Mouse (Mus musculus) spleen, postnatal 4 days (tissue): Measurements from ENCODE around the gene Fastkd5.
"Not testable (repeated sequence)": the region's sequence is repeated elsewhere in the genome, so short reads cannot be mapped to it uniquely, and the experiment has no call there.

Experiments used
- DNase-seq, 2 experiments: peaks; one replicate each; pipeline ENCODE4 v3.0.0; 2022; ENCODE audit warnings: low spot score in 2 of 2

Gene Fastkd5

GRCm38 (mm10) chr2:130629839-130630203, at the start of gene Fastkd5, which contains the start of gene Ubox5:
Gene Fastkd5 (minus strand): TSS chr2:130630027.
Gene Ubox5 (minus strand): TSS chr2:130630038.
- DNase-seq: peak; percentile 87 to 96

DNA sequence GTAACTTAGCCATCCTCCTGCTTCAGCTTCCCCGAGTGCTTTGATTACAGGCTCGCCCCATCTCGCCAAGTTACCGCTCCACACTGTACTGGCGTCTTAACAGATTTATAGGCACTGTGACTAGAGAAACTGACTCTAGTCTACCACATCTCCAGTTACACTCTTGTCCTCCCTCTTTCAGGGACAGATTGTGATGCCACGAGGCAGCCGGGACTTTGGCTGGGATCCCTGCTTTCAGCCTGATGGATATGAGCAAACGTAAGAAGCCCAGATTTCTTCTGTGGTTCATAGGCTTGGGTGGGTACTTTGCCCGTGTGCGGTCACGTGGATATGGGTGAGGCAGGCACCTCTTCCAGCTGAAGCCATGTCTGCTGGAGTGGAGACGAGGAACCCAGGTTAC, 49.3 kb upstream of the Fastkd5 start:
- no peak for DNase-seq

DNA sequence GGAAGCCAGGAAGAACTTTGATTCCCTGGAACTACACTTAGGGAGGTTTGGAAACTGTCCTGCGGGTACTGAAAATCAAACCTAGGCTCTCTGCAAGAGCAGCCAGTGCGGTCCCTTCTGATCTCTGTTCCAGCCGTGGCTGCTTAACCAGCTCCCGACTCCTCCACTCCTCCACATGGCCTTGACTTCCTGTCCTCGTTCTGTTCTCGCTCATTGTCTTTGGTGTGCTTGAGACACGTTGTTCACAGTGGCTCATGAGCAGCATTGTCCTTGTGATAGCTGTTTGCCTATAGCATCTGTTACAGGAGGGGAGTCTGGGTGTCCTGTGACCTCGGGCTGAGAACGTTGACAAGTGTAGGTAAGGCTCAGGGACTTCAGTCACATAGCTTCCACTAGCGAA, 47.4 kb upstream of the Fastkd5 start:
- DNase-seq: no peak

DNA sequence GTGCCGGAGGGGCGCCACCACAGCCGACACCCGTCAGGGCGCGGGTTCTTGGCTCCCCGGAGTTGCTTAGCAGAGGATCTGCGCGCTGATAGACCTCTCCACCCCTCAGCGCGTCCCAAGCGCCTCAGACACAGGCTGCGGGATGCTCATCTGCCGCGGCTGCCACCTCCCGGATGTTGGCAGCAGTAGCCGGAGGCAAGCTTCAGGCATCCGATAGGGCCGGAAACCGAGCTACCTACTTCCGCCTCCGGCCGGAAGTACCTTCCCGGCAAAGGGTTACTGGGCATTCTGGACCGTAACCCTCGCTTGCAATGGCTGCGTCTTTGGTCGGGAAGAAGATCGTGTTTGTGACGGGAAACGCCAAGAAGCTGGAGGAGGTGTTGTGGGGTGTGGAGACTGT, 37.7 kb upstream of the Fastkd5 start, which contains the start of gene Itpa:
TSS of gene Itpa (plus strand) at position 52 of the 400 bp plus-strand sequence.
- peak; percentile 87 to 90 for DNase-seq

GRCm38 (mm10) chr2:130664102-130664701, 34.4 kb upstream of the Fastkd5 start, which contains the start of gene Ddrgk1:
Gene Ddrgk1 (minus strand): TSS chr2:130664659.
- DNase-seq: peak; percentile 94 to 96

- no peak for DNase-seq
These were observed 33.5 kb upstream of the Fastkd5 start for GRCm38 (mm10) chr2:130663342-130663741.

GRCm38 (mm10) chr2:130658530-130658929, 28.7 kb upstream of the Fastkd5 start:
- no peak for DNase-seq

DNA sequence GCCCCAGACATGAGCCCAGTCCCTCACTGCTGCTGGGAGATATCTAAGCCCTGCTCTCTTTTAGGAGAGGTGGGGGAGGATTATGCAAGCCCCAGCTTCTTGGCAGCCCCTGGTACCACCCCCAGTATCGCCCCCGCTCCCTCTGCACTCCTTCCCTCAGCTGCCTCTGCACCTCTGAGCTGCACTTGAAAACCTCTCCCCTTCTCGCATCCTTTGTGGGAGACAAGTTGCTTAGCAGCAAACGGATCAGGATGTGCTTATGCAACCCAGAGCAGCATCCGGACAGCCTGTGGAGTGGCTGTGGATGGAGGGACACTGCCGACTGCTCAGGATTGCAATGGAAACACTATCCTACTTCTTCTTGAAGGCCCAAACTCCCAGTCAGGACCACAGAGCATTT, 27.7 kb upstream of the Fastkd5 start:
- no peak for DNase-seq

DNA sequence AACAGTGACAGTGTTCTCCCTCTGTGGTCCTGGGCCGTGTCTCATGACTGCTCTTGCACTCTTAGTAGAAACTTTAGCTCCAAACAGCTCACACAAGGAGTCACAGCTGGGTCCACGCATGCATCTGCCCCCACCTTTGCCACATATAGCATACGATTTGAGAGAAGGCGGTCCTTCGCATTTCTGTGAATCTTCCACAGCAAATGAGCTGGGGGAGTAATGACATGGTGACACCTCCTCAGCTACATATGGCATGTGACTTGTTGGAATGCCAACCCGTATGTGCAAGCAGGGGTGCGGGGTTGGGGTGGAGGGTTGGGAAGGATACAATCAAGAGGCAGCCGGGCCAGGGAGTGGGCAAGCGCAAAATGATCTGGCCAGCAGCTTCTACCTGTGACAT, 26.7 kb upstream of the Fastkd5 start:
- DNase-seq: no peak

DNA sequence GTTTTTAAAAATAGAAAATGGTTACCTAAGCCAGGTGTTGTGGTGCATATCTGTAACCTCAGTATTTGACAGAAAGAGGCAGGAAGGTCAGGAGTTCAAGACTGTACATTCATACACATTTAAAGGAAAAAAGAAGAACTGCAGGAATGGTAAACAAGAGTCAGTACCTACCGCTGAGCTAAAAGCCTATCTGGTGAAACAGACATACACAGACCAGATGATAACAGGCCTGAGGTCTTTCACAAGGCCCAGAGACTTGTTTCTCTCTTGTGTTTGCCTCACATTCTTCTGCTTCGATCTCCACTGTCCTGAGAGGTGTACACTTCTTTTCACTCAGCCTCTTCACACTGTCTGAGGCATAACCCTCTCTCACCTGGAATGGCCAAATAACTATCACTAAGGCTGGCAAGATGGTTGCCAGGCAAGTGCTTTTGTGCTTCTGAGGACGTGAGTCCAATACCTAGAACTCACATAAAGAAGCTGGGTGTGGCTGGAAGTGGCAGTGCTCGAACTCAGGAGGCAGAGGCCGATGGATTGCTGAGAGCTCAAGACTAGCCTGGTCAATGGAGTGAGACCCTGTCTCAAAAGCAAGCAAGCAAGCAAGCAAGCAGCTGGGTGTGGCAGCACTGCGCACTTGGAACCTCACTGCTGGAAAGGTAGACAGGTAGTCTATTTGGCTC, 26.0 kb upstream of the Fastkd5 start:
- no peak for DNase-seq

- DNase-seq: no peak
These were observed 23.9 kb upstream of the Fastkd5 start for GRCm38 (mm10) chr2:130653760-130654159.

DNA sequence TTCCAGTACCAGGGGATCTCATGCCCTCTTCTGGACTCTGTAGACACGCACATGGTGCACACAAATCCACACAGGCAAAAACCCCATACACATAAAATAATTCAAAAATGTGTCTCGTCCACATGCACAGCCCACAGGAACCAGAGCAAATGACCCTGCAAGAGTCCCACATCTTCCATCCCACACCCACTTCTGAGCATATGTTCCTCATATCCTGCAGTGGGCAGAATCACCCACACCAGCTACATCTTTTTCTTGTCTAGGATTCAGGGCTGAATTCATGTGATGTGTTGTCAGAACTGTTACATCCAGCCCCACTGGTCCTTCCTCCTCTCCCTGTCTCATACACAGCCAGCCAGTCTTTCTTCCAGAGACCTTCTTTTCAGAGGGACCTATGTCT, 23.5 kb upstream of the Fastkd5 start:
- DNase-seq: no peak

DNA sequence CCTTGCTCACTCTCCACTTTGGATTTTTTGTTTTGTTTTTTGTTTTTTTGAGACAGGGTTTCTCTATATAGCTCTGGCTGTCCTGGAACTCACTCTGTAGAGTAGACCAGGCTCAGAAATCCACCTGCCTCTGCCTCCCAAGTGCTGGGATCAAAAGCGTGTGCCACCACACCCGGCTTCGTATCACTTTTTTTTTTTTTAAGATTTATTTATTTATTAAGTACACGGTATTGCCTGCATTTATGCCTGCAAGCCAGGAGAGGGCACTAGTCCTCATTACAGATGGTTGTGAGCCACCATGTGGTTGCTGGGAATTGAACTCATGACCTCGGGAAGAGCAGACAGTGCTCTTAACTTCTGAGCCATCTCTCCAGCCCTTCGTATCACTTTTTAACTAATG, 19.2 kb upstream of the Fastkd5 start:
- DNase-seq: not testable (repeated sequence)

DNA sequence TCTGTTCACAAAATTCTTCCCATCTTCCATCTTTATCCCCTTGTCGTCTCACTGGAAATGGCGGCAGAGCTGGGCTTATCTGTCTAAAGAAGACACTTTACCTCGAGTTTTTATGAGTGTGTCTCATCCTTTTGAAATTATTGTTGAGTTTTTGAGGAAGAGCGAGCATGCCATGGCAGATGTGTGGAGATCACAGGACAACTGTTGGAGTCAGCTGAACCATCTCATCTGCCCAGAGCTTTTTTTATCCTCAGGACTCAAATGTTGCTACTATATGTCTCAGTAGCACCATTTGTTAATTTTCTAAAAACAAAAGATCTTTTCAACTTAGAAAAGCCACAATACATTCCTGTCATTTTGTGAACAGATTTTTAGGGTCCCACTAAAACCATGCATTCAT, 15.4 kb upstream of the Fastkd5 start:
- DNase-seq: no peak

GRCm38 (mm10) chr2:130642684-130643369, 13.0 kb upstream of the Fastkd5 start, which contains the start of gene Lzts3:
Gene Lzts3 (minus strand): TSS chr2:130642803.
- DNase-seq: peak; percentile 94 to 97

- no peak for DNase-seq
These were observed 12.4 kb upstream of the Fastkd5 start for GRCm38 (mm10) chr2:130642197-130642660.

DNA sequence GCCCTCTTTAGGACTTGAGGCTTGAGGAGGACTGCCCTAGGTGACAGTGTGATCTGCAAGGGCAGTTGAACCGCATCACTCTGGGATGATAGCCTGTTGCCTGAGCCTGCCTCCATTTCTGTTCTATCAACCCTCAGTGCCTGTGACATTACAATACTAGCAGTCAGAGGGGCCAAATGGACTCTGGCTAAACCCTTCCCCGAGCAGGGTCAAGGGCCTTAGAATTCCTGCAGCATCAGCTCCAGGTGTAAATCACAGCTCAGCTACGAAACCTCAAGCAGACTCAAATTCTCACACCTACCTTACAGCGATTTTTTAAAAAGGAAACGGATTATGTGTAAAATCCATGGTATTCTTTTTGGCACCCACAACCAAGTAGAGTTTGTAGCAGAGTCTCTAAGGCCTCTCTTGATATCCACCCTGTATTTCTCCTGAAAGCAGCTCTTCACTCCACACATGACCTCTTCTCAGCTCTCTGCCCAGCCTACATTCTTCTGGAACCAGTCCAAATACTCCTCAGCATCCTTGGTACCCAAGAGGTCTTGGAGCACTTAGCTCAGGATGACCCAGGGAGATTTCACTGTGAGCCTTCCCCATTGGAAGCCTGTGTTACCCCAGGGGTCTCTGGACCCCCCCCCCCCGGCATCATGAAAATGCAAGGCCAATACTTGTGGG, 11.7 kb upstream of the Fastkd5 start:
- DNase-seq: no peak

- DNase-seq: no peak
These were observed 9.4 kb upstream of the Fastkd5 start for GRCm38 (mm10) chr2:130639276-130639675.

DNA sequence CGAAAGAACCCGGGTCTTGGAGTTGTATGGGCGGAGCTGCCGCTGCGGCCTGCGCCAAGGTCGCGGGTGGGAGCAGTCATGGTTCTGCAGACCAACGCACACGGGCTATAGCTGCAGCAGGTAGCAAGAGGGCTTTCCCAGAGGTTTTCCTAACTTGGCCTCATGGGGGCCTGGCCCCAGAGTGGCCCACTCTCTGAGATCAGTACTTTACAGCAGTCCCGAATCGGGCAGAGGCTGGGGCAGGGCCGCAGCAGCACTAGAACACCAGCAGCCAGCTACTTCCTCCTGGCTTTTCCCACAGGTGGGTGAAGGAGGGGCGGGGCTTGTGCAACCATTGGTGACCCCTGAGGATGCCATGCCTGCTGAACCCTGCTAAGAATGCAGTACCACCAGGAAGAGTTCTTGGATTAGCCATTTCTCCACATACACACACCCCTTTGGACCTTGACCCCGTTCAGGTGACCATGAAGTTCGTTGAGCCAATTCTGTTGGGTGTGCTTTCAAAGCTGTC, 8.3 kb upstream of the Fastkd5 start:
- DNase-seq: no peak

DNA sequence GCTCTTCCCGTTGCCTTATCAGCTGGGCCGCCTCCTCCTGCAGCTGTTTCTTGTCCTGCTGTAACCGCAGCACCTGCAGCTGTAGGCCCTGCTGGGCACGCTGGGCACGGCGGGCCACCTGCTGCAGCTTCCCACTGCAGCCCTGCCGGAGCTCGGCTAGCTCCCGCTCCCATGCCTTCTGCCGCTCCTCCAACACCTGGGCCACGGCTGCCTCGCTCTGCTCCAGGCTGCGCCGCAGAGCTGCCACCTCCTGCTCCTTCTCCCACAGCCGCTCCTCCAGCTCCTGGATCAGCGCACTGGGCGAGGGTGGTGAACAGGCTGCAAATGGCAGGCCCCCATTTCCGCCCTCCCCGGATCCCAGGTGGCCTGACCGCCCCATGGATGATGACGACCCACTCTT, 6.0 kb upstream of the Fastkd5 start:
- peak; percentile 47 to 72 for DNase-seq

DNA sequence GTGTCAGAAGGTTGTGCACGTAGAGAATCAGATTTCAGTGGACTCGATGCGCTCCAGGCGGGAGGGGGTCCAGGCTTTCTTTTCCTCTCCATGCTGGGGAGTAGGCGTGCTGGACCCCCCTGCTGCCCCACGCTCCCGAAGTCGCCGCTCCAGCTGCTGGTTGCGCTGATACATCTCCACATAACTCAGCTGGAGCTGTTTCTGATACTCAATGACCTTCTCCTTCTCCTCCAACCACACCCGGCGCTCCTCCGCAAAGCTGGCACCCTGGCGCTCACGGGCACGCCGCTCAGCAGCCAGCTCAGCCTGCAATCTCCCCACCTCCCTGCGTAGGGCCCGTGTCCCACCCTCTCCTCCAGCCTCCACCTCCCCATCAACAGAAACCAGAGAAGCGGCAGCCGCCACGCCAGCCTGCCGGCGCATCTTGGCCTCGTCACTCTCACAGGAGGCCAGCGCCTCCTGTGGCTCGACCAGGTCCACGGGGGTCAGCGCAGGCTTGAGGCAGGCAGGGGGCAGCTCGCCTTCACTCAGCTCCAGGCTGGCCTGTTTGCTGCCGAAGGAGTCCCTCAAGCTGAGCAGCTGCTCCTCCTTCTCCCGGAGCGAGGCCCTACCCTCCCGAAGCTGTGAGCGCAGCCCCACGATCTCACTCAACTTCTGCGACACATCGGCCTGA, 5.0 kb upstream of the Fastkd5 start:
- peak in 1 of 2 experiments; percentile 71 for DNase-seq
